Mouse (Mus musculus): Measurements from ENCODE around the gene Gm9958.

Gene Gm9958

DNA sequence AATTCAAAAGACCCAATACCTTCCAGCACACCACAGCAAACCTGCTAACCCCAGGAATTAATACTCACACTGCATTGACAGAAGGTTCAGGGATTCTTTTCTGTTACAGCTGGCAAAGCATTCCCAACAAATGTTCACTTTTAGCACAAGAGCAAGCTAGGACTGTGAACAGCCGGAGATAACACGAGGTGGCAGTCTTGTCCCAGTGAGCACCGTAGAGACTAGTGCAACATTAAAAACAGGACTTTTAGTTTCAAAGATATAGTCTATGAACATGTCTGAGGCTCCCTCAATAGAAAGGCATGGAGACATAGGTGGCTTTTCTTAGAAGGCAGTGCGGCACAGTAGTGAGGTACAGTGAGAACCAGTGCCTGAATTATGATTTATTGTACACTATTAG is 38.2 kb downstream of the Gm9958 start:
- DNase-seq (ENCODE audit: low read depth, low spot score): no peak

DNA sequence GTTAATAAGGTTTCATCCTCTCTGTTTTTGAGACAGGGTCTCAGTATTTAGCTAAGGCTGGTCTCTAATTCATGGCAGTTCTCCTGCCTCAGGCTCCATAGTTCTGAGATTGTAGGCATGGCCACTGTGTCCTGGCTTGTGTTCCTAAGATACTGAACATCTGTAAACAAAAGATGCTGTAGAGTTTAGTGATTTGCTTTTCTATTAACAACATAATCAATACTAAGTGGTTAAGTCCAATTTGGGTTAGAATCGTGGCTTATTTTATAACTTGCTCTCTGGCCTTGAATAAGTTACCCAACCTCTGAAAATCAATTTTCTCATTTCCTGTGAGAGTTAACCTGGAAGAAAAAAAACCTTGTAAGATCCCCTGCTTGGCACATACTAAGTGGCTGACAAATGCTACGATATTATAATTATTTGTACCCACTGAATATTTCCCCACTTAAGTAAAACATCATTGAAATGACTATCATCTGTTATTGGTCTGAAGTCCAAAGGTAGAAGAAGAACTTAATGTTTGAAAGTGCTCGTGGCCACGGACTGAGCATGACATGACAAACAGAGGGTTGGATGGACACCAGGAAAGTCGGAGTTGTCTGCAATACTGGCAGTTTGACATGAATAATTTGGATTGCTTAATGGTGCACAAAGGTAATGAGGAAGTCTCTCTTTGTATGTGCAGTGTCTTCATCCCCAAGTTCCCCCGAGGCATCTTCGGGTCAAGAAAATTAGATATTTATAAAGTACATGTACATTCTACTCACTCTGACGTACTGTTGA is 47.3 kb downstream of the Gm9958 start:
- no peak for DNase-seq (ENCODE audit: low read depth, low spot score)

DNA sequence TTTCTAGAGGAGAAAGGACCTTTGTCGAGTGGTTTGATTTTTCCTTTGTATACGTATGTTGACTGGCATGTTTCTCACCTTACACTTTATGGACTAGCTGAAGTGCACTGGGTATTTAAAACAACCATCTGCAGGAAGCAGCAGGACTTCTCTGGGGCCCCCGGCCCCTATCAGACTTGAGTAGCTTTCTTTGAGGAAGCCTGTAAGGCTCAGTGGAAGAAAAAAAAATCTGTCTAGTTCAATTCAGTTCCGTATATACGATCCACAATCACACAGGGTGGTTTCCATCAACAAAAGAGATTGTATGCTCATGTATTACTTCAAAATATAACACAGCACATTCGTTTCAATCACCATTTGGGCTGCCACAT is 47.9 kb downstream of the Gm9958 start:
- DNase-seq (ENCODE audit: low read depth, low spot score): no peak
